Mouse (Mus musculus): ENCODE results near the gene Spaca7.
A peak's percentile ranks its signal among the peaks of the same experiment; 100 is the strongest.
"Not testable (repeated sequence)": the region's sequence is repeated elsewhere in the genome, so short reads cannot be mapped to it uniquely, and the experiment has no call there.

Spaca7 gene

DNA sequence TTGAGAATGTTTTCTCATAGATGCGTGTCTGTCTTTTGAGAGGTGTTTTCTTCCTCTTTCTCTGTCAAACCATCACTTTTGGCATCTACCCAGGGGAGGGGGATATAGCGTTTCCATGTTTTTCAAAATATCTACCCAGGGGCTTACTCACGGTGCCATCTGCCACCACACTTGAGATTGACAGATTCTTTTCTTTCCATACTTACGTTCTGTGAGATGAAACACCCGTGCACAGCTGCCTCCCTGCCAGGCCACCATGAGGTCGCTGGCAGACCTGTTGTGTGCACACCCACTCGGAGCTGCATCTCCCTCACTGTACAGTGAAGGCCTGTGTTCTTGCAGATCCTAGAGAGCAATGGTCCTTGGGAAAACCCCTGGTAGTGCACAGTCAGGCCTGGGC lies 40.4 kb downstream of the Spaca7 start:
- no peak for DNase-seq

DNA sequence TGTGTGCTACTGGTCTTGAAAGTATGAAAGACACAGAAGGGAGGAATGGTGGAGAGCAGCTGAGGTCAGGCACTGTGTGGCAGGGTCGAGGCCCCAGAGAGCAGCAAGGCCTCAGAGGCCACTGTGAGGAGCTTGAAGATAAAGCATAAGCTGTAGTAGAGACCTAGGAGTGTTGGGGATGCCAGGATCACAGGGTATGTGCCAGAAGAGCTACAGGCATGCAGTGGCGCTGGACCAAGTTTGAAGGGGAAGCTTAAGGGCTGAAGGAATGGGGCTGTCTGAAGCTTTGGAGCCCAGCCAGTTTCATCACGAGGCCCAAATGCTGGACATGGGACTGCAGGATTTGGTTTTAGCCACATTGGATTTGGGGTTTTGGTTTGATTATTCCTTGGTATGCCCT lies 44.5 kb downstream of the Spaca7 start:
- not testable (repeated sequence) for DNase-seq

DNA sequence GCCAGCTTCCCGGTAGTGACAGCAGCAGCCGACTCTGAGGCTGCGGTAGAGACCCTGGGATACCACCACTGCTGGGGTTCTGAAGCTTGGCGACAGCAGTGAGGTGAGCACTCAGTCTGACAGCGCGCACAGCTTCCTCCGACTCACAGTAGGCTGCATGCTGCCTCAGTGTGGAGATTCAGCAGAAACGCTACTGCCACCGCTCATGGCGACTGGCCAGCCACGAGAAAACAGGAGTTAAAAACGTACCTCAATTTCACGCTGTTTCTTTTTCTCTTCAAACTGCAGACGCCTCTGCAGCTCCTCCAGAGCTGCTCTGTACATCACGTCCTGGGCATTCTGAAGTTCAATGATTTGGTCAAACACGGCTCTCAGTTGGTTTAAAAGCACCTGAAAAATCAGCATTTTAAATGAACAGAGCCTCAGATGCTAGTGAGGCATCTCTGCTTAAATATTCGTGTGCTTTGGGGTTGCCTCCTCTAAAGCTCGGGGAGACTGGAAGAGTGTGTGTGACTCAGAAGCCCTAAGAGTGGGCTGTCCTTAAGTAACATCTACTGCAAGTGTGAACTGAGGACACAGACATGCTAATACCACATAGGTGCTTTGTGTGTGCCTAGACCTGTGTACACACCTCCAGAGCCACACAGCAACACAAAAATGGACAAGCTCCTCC lies 48.9 kb downstream of the Spaca7 start:
- DNase-seq, result no peak

DNA sequence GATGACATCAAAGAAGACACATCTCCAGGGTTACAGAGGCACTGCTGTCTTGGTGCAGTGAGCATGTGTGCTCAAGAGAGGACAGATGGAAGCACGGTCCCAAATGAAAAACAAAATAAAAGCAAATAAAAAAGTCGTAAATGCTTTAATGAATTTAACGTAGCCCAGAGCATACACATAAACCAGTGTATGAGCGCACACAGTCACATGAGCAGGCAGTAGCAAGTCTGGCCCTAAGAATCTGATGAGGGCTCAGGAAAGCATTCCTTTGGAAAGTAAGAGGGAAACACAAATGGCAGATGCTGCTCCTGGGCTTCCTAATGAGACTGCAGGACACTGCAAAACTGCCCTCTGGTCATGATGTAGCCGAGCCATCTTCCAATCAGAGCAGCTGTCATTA lies 53.1 kb downstream of the Spaca7 start:
- no peak for DNase-seq

DNA sequence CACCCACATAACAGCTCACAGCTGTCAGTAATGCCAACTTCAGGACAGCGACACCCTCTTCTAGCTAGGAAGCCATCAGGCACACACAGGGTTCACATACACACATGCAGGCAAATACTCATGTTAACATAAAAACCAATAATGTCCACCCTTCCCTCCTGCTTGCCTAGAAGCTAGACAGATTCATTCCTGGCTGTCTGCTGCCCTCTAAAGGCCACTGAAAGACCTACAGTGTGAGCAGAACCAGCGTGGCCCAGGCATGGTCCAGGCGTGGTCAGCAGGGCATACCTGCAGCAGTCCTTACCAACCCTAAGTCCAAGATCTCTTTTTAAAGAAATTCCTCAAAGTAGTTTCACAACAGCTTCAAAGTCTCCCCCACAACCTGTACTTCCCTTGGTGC lies 56.2 kb downstream of the Spaca7 start:
- DNase-seq, result peak; percentile 35 to 64

DNA sequence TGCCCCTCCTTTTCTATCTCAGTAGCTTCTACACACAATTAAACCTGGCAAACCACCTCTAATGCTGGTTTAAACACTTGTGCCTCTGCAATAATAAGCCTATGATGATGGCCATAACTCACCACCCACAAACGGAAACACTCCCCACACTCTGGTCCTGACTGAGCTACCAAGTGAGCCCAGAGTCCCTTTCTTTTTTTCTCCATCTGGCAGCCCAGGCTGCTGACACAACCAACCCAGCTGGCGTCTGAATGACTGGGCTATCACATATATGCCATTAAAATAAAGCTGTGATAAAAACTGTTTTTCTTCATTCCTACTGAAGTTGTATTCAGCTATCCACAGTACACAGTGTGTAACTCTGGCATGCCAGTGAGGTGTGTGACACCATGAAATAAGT lies 62.5 kb downstream of the Spaca7 start:
- no peak for DNase-seq

DNA sequence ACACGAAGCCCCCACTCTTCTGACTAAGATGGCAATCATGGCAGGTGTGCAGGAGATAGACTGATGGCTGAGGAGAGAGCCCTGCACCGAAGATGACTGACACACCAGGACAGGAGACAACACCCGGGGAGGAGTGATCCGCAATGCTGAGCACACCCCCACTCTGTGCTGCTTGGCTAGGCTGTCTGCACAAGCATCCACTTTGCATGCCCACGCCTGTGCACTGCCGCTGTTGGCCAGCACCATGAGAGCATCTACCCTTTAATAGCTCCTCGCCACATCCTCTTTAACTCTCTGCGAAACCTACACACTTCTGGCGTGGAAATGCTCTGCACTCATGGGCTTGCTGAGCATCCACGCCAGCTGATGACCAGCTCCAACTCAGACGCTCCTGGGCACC lies 65.6 kb downstream of the Spaca7 start:
- DNase-seq, result no peak

DNA sequence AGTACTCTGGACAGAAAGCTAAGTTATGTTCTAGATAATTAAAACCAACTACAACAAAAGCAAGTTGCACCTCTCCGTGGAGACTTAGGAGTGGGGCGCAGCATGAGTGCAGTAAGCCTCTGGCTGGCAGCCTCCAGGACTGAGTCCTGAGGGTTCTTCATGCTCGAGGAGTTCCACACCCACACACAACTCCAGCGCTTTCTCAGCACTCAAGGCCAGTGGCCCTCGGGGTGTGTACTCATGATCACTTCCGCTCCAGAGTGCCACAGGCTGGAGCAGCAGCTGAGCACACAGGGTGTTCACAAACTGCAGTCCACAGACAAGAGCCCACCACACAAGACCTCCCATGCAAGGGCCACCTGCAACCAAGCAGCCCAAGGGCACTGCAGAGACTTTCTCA lies 68.7 kb downstream of the Spaca7 start:
- peak in 1 of 2 experiments; percentile 45 for DNase-seq

DNA sequence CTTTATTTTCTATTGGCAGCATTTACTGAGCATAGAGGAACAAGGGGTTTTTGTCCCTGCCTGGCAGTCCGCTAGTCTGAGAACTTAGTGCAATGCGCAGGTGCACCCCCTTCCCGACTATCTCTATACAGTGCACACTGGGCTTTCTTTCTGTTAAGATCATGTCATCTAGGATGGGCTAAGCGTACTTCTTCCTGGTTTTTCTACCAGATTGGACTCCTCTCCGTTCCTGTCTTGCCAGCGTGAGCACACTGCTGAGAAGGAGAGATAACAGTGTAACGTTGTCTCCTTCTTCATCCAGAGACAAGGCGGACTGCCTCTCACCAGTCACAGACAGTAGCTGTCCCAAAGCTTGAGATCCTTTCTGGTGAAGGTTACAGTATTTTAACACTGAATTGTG lies 71.5 kb downstream of the Spaca7 start:
- DNase-seq, result no peak

DNA sequence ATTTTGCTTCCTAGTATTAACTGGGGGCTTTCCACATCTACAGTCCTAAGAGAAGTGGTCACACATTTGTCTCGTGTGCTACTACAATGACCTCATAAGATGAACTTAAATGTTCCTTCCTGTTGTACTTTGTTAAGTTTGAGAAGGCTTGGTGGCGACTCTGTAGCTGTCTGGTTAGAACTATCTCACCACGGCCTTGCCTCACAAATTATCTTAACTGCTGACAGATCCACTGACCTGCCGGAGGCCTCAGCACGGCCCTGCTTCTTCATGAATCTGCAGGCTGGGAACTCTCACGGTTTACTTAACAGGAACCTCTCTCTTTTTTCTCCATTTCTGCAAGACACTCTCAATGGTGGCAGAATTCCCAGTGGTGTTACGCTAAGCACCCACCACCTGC lies 72.1 kb downstream of the Spaca7 start:
- no peak for DNase-seq

DNA sequence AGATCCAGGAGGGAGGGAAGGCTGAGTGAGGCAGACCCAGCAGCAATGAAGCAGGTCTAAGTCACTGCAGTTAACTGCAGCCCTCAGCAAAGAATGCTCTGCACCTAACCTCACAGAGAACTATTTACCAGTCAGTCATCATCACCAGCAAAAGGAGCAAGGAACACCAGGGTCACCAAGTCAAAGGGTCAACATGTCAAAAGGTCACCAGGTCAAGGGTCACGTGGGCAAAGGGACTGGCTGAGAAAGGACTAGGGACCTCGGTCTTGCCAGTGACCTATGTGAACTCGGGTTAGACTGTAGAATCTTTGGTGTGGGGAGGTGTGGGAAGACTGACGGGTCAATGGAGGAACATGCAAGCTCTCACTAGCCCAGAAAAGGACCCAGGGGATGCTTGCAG lies 73.7 kb downstream of the Spaca7 start:
- no peak for DNase-seq

DNA sequence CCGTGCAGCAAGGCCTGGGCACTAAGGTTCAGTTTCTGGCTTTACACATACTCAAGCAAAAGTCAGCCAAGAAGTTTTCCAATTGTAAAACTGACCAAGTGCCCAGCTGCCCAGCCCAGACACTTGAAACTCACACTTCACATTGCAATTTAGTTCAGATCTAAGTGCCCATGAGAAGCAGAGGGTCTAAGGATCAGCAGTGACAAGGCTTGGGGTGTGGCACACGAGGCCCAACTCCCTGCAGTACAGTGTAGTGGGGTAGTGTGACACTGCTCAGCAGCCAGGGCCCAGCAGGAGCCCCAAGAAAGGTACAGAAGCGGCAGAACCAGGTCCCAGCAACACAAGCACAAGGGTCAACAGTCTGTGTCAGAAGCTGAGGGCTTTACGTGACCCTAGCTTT lies 76.1 kb downstream of the Spaca7 start:
- peak in 1 of 2 experiments; percentile 33 for DNase-seq

All from lung, postnatal 4 days (tissue).